Mouse (Mus musculus) hindbrain, embryonic 14.5 days (tissue): ENCODE measurements around the gene Tubg2. TPM values are rescaled to one million over a fixed set of nuclear protein-coding genes. Genes with fewer than 3 reads are reported as not detected.

Source experiments
- ATAC-seq: fragments of 200-750 bp; cut with Nextera tagmentation; 2 replicates; pipeline ENCODE4 v1.8.0; 2017; ENCODE audit warnings: moderate number of reproducible peaks, mild to moderate bottlenecking, moderate TSS enrichment, moderate library complexity; ENCODE audit not compliant: low FRiP score
- DNase-seq: peaks from one replicate; pipeline ENCODE4 v3.0.0-alpha.2; 2015; ENCODE audit warnings: low spot score
- H3K27ac ChIP-seq: fragments of 300-500 bp; sonication (generic); 2 replicates; pipeline ENCODE4 v1.5.1; 2014; ENCODE audit warnings: mild to moderate bottlenecking, moderate library complexity
- H3K27me3 ChIP-seq: fragments of 300-500 bp; sonication (generic); 2 replicates; pipeline ENCODE4 v1.6.1; 2014; ENCODE audit warnings: mild to moderate bottlenecking, low read length, mixed read lengths; ENCODE audit not compliant: control insufficient read depth, insufficient read depth
- H3K36me3 ChIP-seq: fragments of 300-500 bp; sonication (generic); replicated peaks from 2 replicates; pipeline ENCODE4 v1.6.1; 2014; ENCODE audit not compliant: control insufficient read depth, insufficient read depth
- H3K4me1 ChIP-seq: fragments of 300-500 bp; sonication (generic); replicated peaks from 2 replicates; pipeline ENCODE4 v1.6.1; 2014; ENCODE audit warnings: antibody characterized with exemption, low read length, mixed read lengths; ENCODE audit not compliant: control insufficient read depth, insufficient read depth
- H3K4me2 ChIP-seq: fragments of 300-500 bp; sonication (generic); replicated peaks from 2 replicates; pipeline ENCODE4 v1.6.1; 2014; ENCODE audit warnings: mild to moderate bottlenecking, moderate library complexity
- H3K4me3 ChIP-seq: fragments of 300-500 bp; sonication (generic); replicated peaks from 2 replicates; pipeline ENCODE4 v1.5.1; 2014; ENCODE audit warnings: mild to moderate bottlenecking, low read length
- H3K9ac ChIP-seq: fragments of 300-500 bp; sonication (generic); 2 replicates; pipeline ENCODE4 v1.6.1; 2014
- H3K9me3 ChIP-seq: fragments of 300-500 bp; sonication (generic); 2 replicates; pipeline ENCODE4 v1.6.1; 2016; ENCODE audit warnings: low read length; ENCODE audit not compliant: control insufficient read depth
- WGBS: fragments of 180-500 bp; shearing (Covaris S2); extraction: QIAGEN DNeasy Blood & Tissue Kit; methylation state at CpG from one replicate; pipeline ENCODE4 v1.1.7; 2014; 5-methylcytosine and 5-hydroxymethylcytosine counted together
- polyA plus RNA-seq: library from polyadenylated mRNA; unstranded; fragments of >200 nt; fragmentation: Nextera tagmentation; extraction: Ambion mirVana; gene quantifications from 2 replicates; pipeline ENCODE4 v1.2.1, GENCODE M21; 2014

Tubg2 gene
- polyA plus RNA-seq, 1 experiment from 2014 or later, result 48.6 TPM

- ATAC-seq, result peak; percentile 59
- Histone ChIP-seq H3K27me3 (peaks cover 46% of the 10 kb centered on the region), H3K27ac (peak overlapping the region; percentile 60)
Observed at GRCm38 (mm10) chr11:101173631-101174388, 18.1 kb downstream of the Tubg2 start.

GRCm38 (mm10) chr11:101174389-101174745, 18.7 kb downstream of the Tubg2 start:
- Histone ChIP-seq H3K4me1 (peaks cover 56% of the 10 kb centered on the region), H3K4me2 (peak overlapping the region; percentile 63), H3K9me3 (no peaks in the 10 kb centered on the region), H3K9ac (peak overlapping the region; percentile 50), H3K4me3 (peak overlapping the region; percentile 25), H3K27me3 (peaks cover 41% of the 10 kb centered on the region), H3K36me3 (no peaks in the 10 kb centered on the region), H3K27ac (no peak overlapping the region)
- ATAC-seq, result no peak
- WGBS, result 33% methylated on average over 9 of the region's 9 CpGs
- no peak for DNase-seq

More at GRCm38 (mm10) chr11:101173631-101174388, 18.1 kb downstream of the Tubg2 start:
- under 1% methylated on average over 55 of the region's 61 CpGs for WGBS
- Histone ChIP-seq H3K4me3 (peak overlapping the region; percentile 25), H3K9me3 (no peaks in the 10 kb centered on the region), H3K4me2 (peak overlapping the region; percentile 63), H3K4me1 (peaks cover 62% of the 10 kb centered on the region), H3K9ac (peak overlapping the region; percentile 50), H3K36me3 (no peaks in the 10 kb centered on the region)
- peak; percentile 79 for DNase-seq

- Histone ChIP-seq H3K9ac (peak within 1 kb of the TSS; percentile 50), H3K4me3 (peak within 1 kb of the TSS; percentile 41), H3K9me3 (no peaks in the 10 kb centered on the region), H3K4me2 (peak within 1 kb of the TSS; percentile 63), H3K27me3 (peaks cover 40% of the 10 kb centered on the region), H3K36me3 (no peaks in the 10 kb centered on the region), H3K27ac (peak within 1 kb of the TSS; percentile 54), H3K4me1 (peaks cover 50% of the 10 kb centered on the region)
- 23% methylated on average over 14 of the region's 14 CpGs for WGBS
- no peak for ATAC-seq
- peak; percentile 64 for DNase-seq
Observed at GRCm38 (mm10) chr11:101174851-101175628, 19.3 kb downstream of the Tubg2 start, which contains the start of gene Ccr10. TSS of gene Ccr10 (minus strand) at chr11:101175443.

- H3K27ac ChIP-seq, result no peak overlapping the region
- DNase-seq, result no peak
- peak overlapping the region; percentile 41 for H3K4me3 ChIP-seq
- H3K9ac ChIP-seq, result peak overlapping the region; percentile 48; the same call in 1 of the 2 replicates
- H3K36me3 ChIP-seq, result no peaks in the 10 kb centered on the region
- peaks cover 40% of the 10 kb centered on the region for H3K27me3 ChIP-seq
- H3K9me3 ChIP-seq, result no peaks in the 10 kb centered on the region
- peak overlapping the region; percentile 63 for H3K4me2 ChIP-seq
- ATAC-seq, result no peak
- 8% methylated on average over 11 of the region's 11 CpGs for WGBS
- peaks cover 47% of the 10 kb centered on the region for H3K4me1 ChIP-seq
Observed at GRCm38 (mm10) chr11:101175636-101176116, 20.0 kb downstream of the Tubg2 start.

- Histone ChIP-seq H3K27ac (peak overlapping the region; percentile 54), H3K4me1 (peaks cover 47% of the 10 kb centered on the region), H3K4me3 (peak overlapping the region; percentile 41), H3K4me2 (peak overlapping the region; percentile 63), H3K9me3 (no peaks in the 10 kb centered on the region), H3K36me3 (no peaks in the 10 kb centered on the region), H3K27me3 (peaks cover 40% of the 10 kb centered on the region), H3K9ac (peak overlapping the region; percentile 48)
- no peak for DNase-seq
- ATAC-seq, result no peak
- WGBS, result 2% methylated on average over 25 of the region's 25 CpGs
Observed at GRCm38 (mm10) chr11:101176117-101176691, 20.5 kb downstream of the Tubg2 start.

GRCm38 (mm10) chr11:101176933-101177773, 21.4 kb downstream of the Tubg2 start:
- WGBS, result 29% methylated on average over 22 of the region's 22 CpGs
- no peak overlapping the region for H3K27ac ChIP-seq
- peaks cover 42% of the 10 kb centered on the region for H3K4me1 ChIP-seq
- peak; percentile 8; the same call in 1 of the 2 replicates for ATAC-seq
- H3K4me2 ChIP-seq, result peak overlapping the region; percentile 63
- peaks cover 40% of the 10 kb centered on the region for H3K27me3 ChIP-seq
- H3K36me3 ChIP-seq, result no peaks in the 10 kb centered on the region
- peak overlapping the region; percentile 48 for H3K9ac ChIP-seq
- no peaks in the 10 kb centered on the region for H3K9me3 ChIP-seq
- DNase-seq, result peak; percentile 68
- peak overlapping the region; percentile 41 for H3K4me3 ChIP-seq

GRCm38 (mm10) chr11:101178061-101179058, 22.7 kb downstream of the Tubg2 start:
- Histone ChIP-seq H3K9ac (0 out of 2 replicates have a peak overlapping the region, but pooled peaks have one; percentile 11), H3K36me3 (no peaks in the 10 kb centered on the region), H3K27me3 (peaks cover 35% of the 10 kb centered on the region), H3K4me2 (peak overlapping the region; percentile 33), H3K4me3 (no peak overlapping the region; the same call in 1 of the 2 replicates), H3K27ac (no peak overlapping the region), H3K9me3 (no peaks in the 10 kb centered on the region), H3K4me1 (peaks cover 31% of the 10 kb centered on the region)
- 53% methylated on average over 36 of the region's 36 CpGs for WGBS
- no peak for ATAC-seq
- DNase-seq, result no peak

- Histone ChIP-seq H3K9me3 (no peaks in the 10 kb centered on the region), H3K36me3 (no peaks in the 10 kb centered on the region), H3K27ac (no peak overlapping the region), H3K4me1 (peaks cover 21% of the 10 kb centered on the region), H3K27me3 (peaks cover 33% of the 10 kb centered on the region), H3K4me3 (no peak overlapping the region), H3K4me2 (no peak overlapping the region), H3K9ac (no peak overlapping the region)
- no peak for ATAC-seq
- WGBS, result 84% methylated on average over 15 of the region's 15 CpGs
- DNase-seq, result no peak
Observed at GRCm38 (mm10) chr11:101179306-101179705, 23.6 kb downstream of the Tubg2 start.
